Mouse (Mus musculus) neural tube, postnatal 0 days (tissue): ENCODE data around the gene Gfod2. TPM values are rescaled to one million over a fixed set of nuclear protein-coding genes. Genes with fewer than 3 reads are reported as not detected.

ENCODE experiments used
- polyA plus RNA-seq: library from polyadenylated mRNA; unstranded; fragments of >200 nt; fragmentation: Nextera tagmentation; extraction: Ambion mirVana; gene quantifications from 2 replicates; pipeline ENCODE4 v1.2.1, GENCODE M21; 2015

Gfod2 gene
- polyA plus RNA-seq, result 43.2 and 48.6 TPM in 2 replicates

DNA sequence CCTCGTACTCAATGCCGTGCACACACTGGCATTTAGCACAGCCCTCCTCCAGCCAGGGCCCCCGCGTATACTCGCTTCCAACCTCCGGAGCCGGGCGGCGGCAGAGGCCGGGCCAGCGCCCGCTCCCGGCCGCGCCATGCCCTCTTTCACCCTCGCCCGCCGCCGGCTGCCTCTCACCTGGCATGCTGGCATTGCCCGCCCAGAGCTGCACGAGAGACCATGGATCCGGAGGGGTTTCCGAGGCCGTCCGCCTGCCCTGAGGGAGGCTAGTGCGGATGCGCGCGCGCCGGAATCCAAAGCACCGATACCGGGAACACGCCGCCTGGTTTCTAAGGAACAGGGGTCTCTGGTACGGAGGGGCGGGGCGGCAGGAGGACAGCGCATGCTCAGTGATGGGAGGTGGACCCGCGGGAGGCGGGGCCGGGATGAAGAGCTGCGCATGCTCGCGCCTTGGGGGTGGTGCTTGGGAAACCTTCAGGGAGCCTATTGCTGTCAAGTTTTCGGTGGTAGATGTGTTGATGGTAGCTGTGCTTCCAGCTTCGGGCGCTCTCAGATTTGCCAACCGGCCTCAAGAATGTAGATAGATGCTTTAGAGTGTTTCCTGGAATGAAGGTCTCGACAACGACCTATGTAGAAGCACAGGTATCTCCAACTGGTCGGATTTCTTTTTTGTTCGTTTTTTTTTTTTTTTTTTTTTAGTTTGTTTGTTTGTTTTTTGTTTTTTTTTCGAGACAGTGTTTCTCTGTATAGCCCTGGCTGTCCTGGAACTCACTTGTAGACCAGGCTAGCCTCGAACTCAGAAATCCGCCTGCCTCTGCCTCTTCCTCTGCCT is at the start of gene Gfod2:
Gene Gfod2 (minus strand): TSS at position 388 of the 832 bp plus-strand sequence.

DNA sequence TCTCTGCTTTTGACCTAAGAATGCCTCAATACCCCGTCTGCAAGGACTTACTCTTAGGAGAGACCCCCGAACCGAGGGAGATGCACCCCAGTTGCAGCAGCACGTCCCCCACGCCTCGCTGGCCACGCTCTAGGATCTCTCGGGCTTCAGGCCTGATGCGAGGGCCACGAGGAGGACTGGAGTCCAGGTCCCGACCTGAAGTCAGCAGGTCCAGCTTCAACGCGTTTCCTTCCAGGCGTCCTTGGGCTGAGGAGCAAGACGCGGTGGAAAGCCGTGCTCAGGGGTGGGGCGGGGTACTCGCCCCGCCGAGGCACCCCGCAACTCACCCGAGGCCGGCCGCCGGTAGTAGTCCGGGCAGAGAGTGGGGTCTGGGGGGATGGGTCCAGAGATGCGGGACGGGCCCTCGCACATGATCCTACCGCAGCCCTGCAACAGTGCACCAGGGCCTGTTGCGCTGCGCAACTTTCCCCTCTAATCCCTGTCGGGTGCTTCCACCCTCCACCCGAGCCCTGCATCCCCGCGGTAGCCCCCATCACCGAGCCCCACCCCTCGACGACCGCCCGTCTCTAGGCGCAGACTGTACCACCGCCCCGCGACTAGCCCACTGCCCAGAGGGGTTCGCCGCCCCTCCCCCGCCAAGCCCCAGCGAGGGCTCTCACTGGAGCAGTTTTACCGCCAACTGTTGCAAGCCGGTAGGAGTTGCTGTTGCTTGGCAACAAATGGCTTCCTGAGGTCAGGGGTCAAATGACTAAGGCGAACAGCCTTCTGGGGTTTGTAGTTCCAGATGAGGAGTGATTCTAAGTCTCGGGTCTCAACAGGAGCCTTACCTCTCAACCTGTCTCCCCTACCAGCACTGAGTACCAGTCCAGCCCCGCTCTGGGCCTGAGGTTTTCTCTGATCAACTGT is 50.7 kb downstream of the Gfod2 start, which contains the start of the genes 4933405L10Rik and Enkd1:
Gene 4933405L10Rik (plus strand): TSS at position 158 of the 906 bp plus-strand sequence.
Gene Enkd1 (minus strand): TSS at position 713 of the 906 bp plus-strand sequence.

DNA sequence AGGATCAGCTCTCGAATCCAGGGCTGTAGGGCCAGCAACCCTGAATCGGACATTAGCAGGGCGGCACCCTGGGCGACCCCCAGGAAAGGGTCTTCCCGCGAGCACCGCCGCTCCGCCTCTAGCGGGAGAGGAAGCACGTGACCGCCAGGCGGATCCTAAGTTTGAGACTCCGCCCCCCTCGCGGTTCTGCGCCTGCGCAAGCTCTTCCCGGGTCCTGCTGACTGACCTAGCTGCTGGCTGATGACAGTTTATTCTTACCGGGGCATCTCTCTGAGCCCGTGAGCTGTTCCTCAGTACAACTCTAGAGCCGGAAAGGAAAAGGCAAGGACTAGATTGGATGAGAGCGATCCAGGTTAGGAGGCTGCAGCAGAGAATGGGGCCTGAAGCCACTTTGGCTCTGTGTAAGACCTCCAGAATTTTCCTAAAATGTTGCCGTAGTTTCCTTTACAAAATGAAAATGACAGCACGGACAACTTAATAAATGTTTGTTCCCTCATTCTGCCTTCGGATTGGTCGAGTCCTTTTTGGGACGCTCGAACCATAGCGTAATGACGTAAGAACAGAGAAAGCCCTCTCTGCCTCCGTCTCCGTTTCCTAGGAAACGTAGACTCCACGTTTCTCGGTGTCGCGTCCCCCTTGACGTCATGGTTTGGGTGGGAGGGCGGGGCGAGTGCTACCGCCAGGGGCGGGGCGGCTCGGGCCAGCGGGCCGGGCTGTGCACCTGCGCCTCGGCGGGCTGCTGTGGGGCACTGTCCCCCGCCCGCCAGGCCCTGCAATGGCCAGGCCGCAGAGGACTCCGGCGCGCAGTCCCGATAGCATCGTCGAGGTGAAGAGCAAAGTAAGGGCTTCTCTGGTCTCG is 57.3 kb downstream of the Gfod2 start, which contains the start of the genes Acd and Pard6a:
Gene Acd (minus strand): TSS at position 137 of the 859 bp plus-strand sequence.
Gene Pard6a (plus strand): TSS at position 183 of the 859 bp plus-strand sequence.

DNA sequence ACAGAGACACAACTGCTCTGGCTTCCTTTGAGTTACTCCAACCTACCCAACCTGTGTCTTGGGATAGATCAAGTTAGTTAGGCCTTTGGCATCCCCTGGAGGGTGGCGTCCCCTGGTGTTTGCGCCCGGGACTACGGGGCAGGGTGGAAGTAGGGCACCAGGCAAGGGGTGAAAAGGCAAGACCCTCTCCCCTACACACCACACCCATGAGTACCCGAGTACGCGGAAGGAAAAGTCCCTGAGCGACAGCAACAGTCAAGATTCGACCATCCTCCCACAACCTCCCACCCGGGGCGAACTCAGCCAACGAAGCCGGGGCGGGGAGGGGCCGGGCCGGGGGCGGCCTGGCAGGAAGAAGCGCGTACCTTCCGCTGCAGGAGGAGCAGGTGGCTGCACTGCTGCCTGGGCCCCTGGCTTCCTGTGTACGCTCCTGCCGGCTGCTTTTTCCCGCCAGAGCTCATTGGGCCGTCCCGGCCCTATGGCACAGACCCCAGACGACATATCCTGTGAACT is 72.6 kb downstream of the Gfod2 start, which contains the start of gene Carmil2:
Gene Carmil2 (plus strand): TSS at position 479 of the 513 bp plus-strand sequence.

Other genes with a start within 250 kb of the Gfod2 start
- 0.45 and 0.53 TPM in 2 replicates for gene Hsd11b2, start 239.9 kb downstream of the Gfod2 start, polyA plus RNA-seq
- gene Atp6v0d1, start 192.6 kb downstream of the Gfod2 start, polyA plus RNA-seq, result 272 and 303 TPM in 2 replicates
- gene Ripor1, start 153.4 kb downstream of the Gfod2 start, polyA plus RNA-seq, result 29.7 and 37.3 TPM in 2 replicates
- gene Ctcf, start 122.1 kb downstream of the Gfod2 start, polyA plus RNA-seq, result 75.4 and 85.3 TPM in 2 replicates
- 0.62 and 0.68 TPM in 2 replicates for gene Agrp, start 121.3 kb downstream of the Gfod2 start, polyA plus RNA-seq
- gene Carmil2, start 72.4 kb downstream of the Gfod2 start, polyA plus RNA-seq, result 40.1 and 40.8 TPM in 2 replicates
- gene Acd, start 57.6 kb downstream of the Gfod2 start, polyA plus RNA-seq, result 68.4 and 74.5 TPM in 2 replicates
- gene Pard6a, start 57.5 kb downstream of the Gfod2 start, polyA plus RNA-seq, result 74.7 and 80.3 TPM in 2 replicates
- gene 4933405L10Rik, start 51.0 kb downstream of the Gfod2 start, polyA plus RNA-seq, result 0.28 TPM in 1 of 2 replicates, not detected in the other
- 18.7 and 20.6 TPM in 2 replicates for gene Enkd1, start 50.5 kb downstream of the Gfod2 start, polyA plus RNA-seq
- 6.8 and 7.9 TPM in 2 replicates for gene Ranbp10, start 68.7 kb upstream of the Gfod2 start, polyA plus RNA-seq
- gene Tsnaxip1, start 69.1 kb upstream of the Gfod2 start, polyA plus RNA-seq, result 0.25 and 0.45 TPM in 2 replicates
- gene Cenpt, start 94.6 kb upstream of the Gfod2 start, polyA plus RNA-seq, result 33.7 and 38.1 TPM in 2 replicates
- 46.5 and 47.5 TPM in 2 replicates for gene Thap11, start 96.5 kb upstream of the Gfod2 start, polyA plus RNA-seq
- 124 and 138 TPM in 2 replicates for gene Nutf2, start 101.9 kb upstream of the Gfod2 start, polyA plus RNA-seq
- 28.9 and 35.3 TPM in 2 replicates for gene Edc4, start 122.2 kb upstream of the Gfod2 start, polyA plus RNA-seq
- gene Nrn1l, start 134.9 kb upstream of the Gfod2 start, polyA plus RNA-seq, result 2.4 and 5.5 TPM in 2 replicates
- gene Pskh1, start 141.8 kb upstream of the Gfod2 start, polyA plus RNA-seq, result 8.6 and 9.3 TPM in 2 replicates
- 1.8 and 2.8 TPM in 2 replicates for gene Ctrl, start 175.2 kb upstream of the Gfod2 start, polyA plus RNA-seq
- gene Psmb10, start 179.8 kb upstream of the Gfod2 start, polyA plus RNA-seq, result 127 and 138 TPM in 2 replicates
- 16.8 TPM in 2 replicates for gene Lcat, start 184.7 kb upstream of the Gfod2 start, polyA plus RNA-seq
- gene Slc12a4, start 207.4 kb upstream of the Gfod2 start, polyA plus RNA-seq, result 15.6 and 15.7 TPM in 2 replicates
- gene Dpep3, start 220.8 kb upstream of the Gfod2 start, polyA plus RNA-seq, result not detected in 2 replicates
- 25.2 and 25.4 TPM in 2 replicates for gene Dus2, start 232.7 kb upstream of the Gfod2 start, polyA plus RNA-seq
- gene Dpep2nb, start 247.3 kb upstream of the Gfod2 start, polyA plus RNA-seq, result 0.21 TPM in 1 of 2 replicates, not detected in the other